Mouse (Mus musculus) ES-E14 (cell line): Measurements from ENCODE around the gene Disp3. TPM values are rescaled to one million over a fixed set of nuclear protein-coding genes. Genes with fewer than 3 reads are reported as not detected.

ENCODE experiments used
- DNase-seq: peaks from one replicate; pipeline ENCODE4 v3.0.0-alpha.2; 2013; ENCODE audit warnings: low read depth, low spot score
- H3K27ac ChIP-seq: 2 replicates; pipeline ENCODE4 v1.5.1; 2012; ENCODE audit warnings: low read depth, mild to moderate bottlenecking, low read length, moderate library complexity, mixed read lengths; ENCODE audit not compliant: poor library complexity, insufficient read depth, severe bottlenecking
- H3K36me3 ChIP-seq: 2 replicates; pipeline ENCODE4 v1.6.1; 2012; ENCODE audit warnings: mild to moderate bottlenecking, low read length, moderate library complexity, mixed read lengths; ENCODE audit not compliant: control insufficient read depth, poor library complexity, insufficient read depth, severe bottlenecking
- H3K4me1 ChIP-seq, 2 experiments: fragments of 150-350 bp in 1 of 2; sonication (generic) in 1 of 2; 2 replicates each; pipeline ENCODE4 v1.6.1; 2012; ENCODE audit warnings: low read length in 2 of 2, mild to moderate bottlenecking in 1 of 2, mixed read lengths in 1 of 2; ENCODE audit not compliant: control insufficient read depth in 2 of 2, insufficient read depth in 2 of 2, poor library complexity in 1 of 2
- H3K4me3 ChIP-seq, 2 experiments: fragments of 150-350 bp in 1 of 2; sonication (generic) in 1 of 2; 2 replicates each; pipeline ENCODE4 v1.5.1; 2012; ENCODE audit warnings: low read length in 2 of 2, low read depth in 1 of 2, mild to moderate bottlenecking in 1 of 2, mixed read lengths in 1 of 2; ENCODE audit not compliant: insufficient read depth in 1 of 2, poor library complexity in 1 of 2, severe bottlenecking in 1 of 2
- H3K9ac ChIP-seq: 2 replicates; pipeline ENCODE4 v1.6.1; 2012; ENCODE audit warnings: low read depth, mild to moderate bottlenecking, low read length, mixed read lengths; ENCODE audit not compliant: poor library complexity, insufficient read depth, severe bottlenecking
- H3K9me3 ChIP-seq: fragments of 150-350 bp; sonication (generic); 2 replicates; pipeline ENCODE4 v1.6.1; 2012; ENCODE audit warnings: low read depth, mild to moderate bottlenecking, low read length; ENCODE audit not compliant: control insufficient read depth, insufficient read depth
- CHD2 ChIP-seq: IDR thresholded peaks from 2 replicates; pipeline ENCODE4 v1.6.1; 2014; ENCODE audit warnings: mild to moderate bottlenecking, low read depth, low read length, inconsistent platforms
- HCFC1 ChIP-seq: IDR thresholded peaks from 2 replicates; pipeline ENCODE4 v1.6.1; 2012; ENCODE audit warnings: low read length, inconsistent platforms, borderline replicate concordance; ENCODE audit not compliant: insufficient read depth
- MAFK ChIP-seq: IDR thresholded peaks from 2 replicates; pipeline ENCODE4 v1.6.1; 2014; ENCODE audit warnings: mild to moderate bottlenecking, low read depth, low read length, inconsistent platforms; ENCODE audit not compliant: insufficient read depth
- ZC3H11A ChIP-seq: IDR thresholded peaks from 2 replicates; pipeline ENCODE4 v1.6.1; 2012; ENCODE audit warnings: low read depth, mild to moderate bottlenecking, inconsistent platforms, low read length, borderline replicate concordance
- ZNF384 ChIP-seq: IDR thresholded peaks from 2 replicates; pipeline ENCODE4 v1.6.1; 2012; ENCODE audit warnings: low read depth, low read length, inconsistent platforms
- in situ Hi-C, 2 experiments: fragments of 600-800 bp; cut with MboI; formaldehyde crosslinking; loops; one replicate each; pipeline ENCODE4 v1.15.1; 2025; ENCODE audit warnings: low sequenced_read_pairs in 2 of 2, inconsistent platforms in 1 of 2; ENCODE audit not compliant: unreplicated experiment in 2 of 2
- total RNA-seq: library from RNA; depleted of rRNA; stranded (reverse); fragments of 300-350 nt; gene quantifications from 2 replicates; pipeline ENCODE4 v1.2.3, GENCODE M21; 2012

Gene Disp3
- total RNA-seq, 1 experiment = 1.6 TPM

DNA sequence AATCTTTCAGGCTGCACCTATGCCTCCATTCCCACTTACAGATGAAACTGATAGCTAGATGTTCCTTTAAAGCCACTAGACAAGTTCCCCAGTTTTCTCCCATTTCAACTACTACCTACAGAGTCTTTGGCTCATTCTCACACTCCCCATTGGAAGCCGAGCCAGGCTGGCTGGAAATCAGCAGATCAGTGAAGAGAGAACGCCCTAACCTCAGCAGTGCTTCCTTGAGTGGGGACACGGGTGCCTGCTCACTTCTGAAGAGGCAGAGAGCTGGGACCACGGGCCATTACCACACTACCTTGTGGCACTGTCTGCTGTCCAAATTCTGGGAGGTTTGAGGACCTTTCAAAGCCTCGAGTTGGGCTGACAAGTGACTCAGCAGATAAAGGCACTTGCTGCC is 11.0 kb upstream of the Disp3 start:
- Histone ChIP-seq H3K9me3 (no peaks in the 10 kb centered on the region), H3K4me3 (no peak overlapping the region), H3K4me1 (no peaks in the 10 kb centered on the region), H3K36me3 (no peaks in the 10 kb centered on the region), H3K27ac (no peak overlapping the region), H3K9ac (no peak overlapping the region)
- in situ Hi-C loops = no loop called here
- TF ChIP-seq ZNF384 (no peak), MAFK (no peak), ZC3H11A (no peak), CHD2 (no peak), HCFC1 (no peak)
- DNase-seq = no peak

DNA sequence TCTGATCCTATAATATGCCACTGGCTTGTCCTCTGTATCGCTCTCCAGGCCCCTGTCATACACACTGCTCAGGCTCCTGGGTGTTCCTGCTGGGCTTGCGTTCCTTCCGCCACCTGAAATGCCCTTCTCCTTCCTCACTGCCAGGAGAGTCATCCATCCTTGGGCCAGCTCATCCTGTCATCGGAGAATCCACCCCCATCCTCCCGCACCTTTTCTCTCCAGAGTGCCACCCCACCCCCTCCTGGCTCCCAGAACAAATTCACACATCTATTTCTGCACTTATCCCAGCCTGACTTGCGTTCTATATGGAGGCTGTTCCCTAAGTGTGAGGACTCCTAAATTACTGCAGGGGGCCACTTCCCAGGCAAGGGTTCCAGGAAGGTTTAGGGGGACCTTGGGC is 9.9 kb upstream of the Disp3 start:
- no peak overlapping the region for H3K4me3 ChIP-seq
- DNase-seq = no peak
- in situ Hi-C loops = no loop called here
- no peaks in the 10 kb centered on the region for H3K9me3 ChIP-seq
- TF ChIP-seq CHD2 (no peak), ZC3H11A (no peak), HCFC1 (no peak), MAFK (no peak), ZNF384 (no peak)
- no peak overlapping the region for H3K27ac ChIP-seq
- H3K9ac ChIP-seq = no peak overlapping the region
- H3K4me1 ChIP-seq = no peaks in the 10 kb centered on the region
- H3K36me3 ChIP-seq = no peaks in the 10 kb centered on the region

DNA sequence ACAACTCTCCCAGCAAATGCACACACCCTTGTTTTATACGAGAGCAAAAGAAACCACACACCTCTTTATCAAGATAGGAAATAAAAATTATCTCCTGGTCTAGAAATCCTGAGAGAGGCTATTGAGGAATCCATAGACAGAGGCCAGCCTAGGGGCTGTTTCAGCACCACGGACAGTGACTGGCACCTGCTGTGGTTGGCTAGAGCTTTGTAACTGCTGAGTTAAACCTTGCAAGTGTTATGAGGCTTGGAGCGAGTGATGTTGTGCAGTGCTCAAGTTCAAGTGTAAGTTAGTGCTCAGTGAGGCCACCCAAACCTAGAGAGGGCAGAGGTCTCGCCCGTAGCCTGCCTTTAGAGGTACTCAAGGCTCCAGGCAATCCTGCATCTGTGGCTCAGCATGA is 5.6 kb upstream of the Disp3 start:
- H3K9ac ChIP-seq = no peak overlapping the region
- H3K4me3 ChIP-seq = no peak overlapping the region
- no peaks in the 10 kb centered on the region for H3K4me1 ChIP-seq
- H3K36me3 ChIP-seq = no peaks in the 10 kb centered on the region
- H3K27ac ChIP-seq = no peak overlapping the region
- no peak for TF ChIP-seq HCFC1
- no peak for TF ChIP-seq ZNF384
- no peak for TF ChIP-seq ZC3H11A
- no peak for TF ChIP-seq CHD2
- no peak for TF ChIP-seq MAFK
- in situ Hi-C loops = no loop called here
- DNase-seq = peak; percentile 52
- no peaks in the 10 kb centered on the region for H3K9me3 ChIP-seq

DNA sequence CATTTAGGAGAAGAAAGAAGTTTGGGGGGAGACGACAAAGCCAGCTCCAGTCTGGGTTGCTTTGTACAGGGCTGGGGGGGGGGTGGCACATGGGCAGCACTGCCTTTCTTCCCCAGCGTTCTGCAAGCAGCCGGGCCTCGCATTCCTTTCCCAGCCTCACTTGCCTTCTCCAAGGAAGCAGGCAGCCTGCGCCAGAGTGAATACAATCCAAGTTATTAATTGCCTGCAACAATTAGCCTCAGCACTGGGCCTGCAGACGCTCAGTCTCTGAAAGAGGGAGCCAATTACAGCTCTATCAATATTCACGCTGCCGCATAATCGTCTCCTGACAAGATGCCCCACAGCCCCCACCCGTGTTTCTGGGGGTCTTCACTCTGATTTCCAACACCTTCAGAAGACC is 4.1 kb upstream of the Disp3 start:
- in situ Hi-C loops = no loop called here
- DNase-seq = no peak
- Histone ChIP-seq H3K36me3 (no peaks in the 10 kb centered on the region), H3K9ac (no peak overlapping the region), H3K27ac (no peak overlapping the region), H3K4me1 (no peaks in the 10 kb centered on the region), H3K4me3 (no peak overlapping the region), H3K9me3 (no peaks in the 10 kb centered on the region)
- TF ChIP-seq MAFK (no peak), HCFC1 (no peak), ZC3H11A (no peak), ZNF384 (no peak), CHD2 (no peak)

DNA sequence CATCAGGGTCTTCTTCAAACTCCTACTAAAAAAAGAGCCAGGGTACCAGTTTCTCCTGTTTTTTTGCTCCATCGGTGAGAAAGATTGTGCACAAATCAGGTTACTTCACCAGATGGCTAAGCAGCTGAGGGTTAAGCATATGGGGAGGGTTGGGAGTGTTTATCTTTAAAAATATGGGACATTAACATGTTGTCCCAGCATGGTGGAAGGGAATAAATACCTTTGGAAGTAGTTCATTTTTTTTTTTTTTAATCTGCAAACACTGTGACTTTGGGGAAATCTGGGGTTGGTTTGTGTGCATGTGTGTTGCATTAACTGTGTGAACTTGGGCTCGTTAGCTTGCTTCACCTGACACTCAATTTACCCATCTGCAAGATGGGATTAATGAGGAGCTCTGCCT is 3.3 kb upstream of the Disp3 start:
- in situ Hi-C loops = no loop called here

More for the DNA sequence above, 3.3 kb upstream of the Disp3 start:
- Histone ChIP-seq H3K9ac (no peak overlapping the region), H3K36me3 (no peaks in the 10 kb centered on the region), H3K4me1 (no peaks in the 10 kb centered on the region), H3K9me3 (no peaks in the 10 kb centered on the region), H3K4me3 (no peak overlapping the region), H3K27ac (no peak overlapping the region)
- TF ChIP-seq HCFC1 = no peak
- no peak for TF ChIP-seq MAFK
- no peak for TF ChIP-seq ZNF384
- no peak for TF ChIP-seq ZC3H11A
- TF ChIP-seq CHD2 = no peak
- no peak for DNase-seq
